Mouse (Mus musculus) myocyte (in vitro differentiated cells): ENCODE data around the gene Nudt2.

ENCODE experiments used
- CEBPB ChIP-seq: IDR thresholded peaks from 2 replicates; pipeline ENCODE4 v1.6.1; 2011; ENCODE audit warnings: mild to moderate bottlenecking, moderate library complexity; ENCODE audit not compliant: poor library complexity, insufficient read depth, severe bottlenecking
- E2F4 ChIP-seq: IDR thresholded peaks from one replicate; pipeline ENCODE4 v1.6.1; 2011; ENCODE audit warnings: mild to moderate bottlenecking, control low read depth, moderate library complexity; ENCODE audit not compliant: insufficient read depth
- MAX ChIP-seq: IDR thresholded peaks from one replicate; pipeline ENCODE4 v1.6.1; 2011; ENCODE audit warnings: low read depth, mild to moderate bottlenecking, control low read depth
- MYOD1 ChIP-seq, 3 experiments: IDR thresholded peaks; one replicate each; pipeline ENCODE4 v1.6.1; 2011; ENCODE audit warnings: control low read depth in 2 of 3, low read depth in 2 of 3, mild to moderate bottlenecking in 2 of 3, moderate library complexity in 1 of 3; ENCODE audit not compliant: insufficient read length in 2 of 3, control insufficient read depth in 1 of 3
- MYOG ChIP-seq, 3 experiments: IDR thresholded peaks; one replicate each; pipeline ENCODE4 v1.6.1; 2011; ENCODE audit warnings: control low read depth in 2 of 3, low read depth in 2 of 3, mild to moderate bottlenecking in 2 of 3; ENCODE audit not compliant: insufficient read length in 2 of 3, control insufficient read depth in 1 of 3, insufficient read depth in 1 of 3
- POLR2A ChIP-seq: IDR thresholded peaks from one replicate; pipeline ENCODE4 v1.6.1; 2011; ENCODE audit warnings: low read depth, mild to moderate bottlenecking, control low read depth, moderate library complexity; ENCODE audit not compliant: insufficient read length
- SRF ChIP-seq: IDR thresholded peaks from one replicate; pipeline ENCODE4 v1.6.1; 2011; ENCODE audit warnings: low read depth; ENCODE audit not compliant: control insufficient read depth, insufficient read length
- TCF12 ChIP-seq: IDR thresholded peaks from one replicate; pipeline ENCODE4 v1.6.1; 2011; ENCODE audit warnings: mild to moderate bottlenecking, control low read depth; ENCODE audit not compliant: poor library complexity, insufficient read depth, severe bottlenecking
- TCF3 ChIP-seq: IDR thresholded peaks from one replicate; pipeline ENCODE4 v1.6.1; 2011; ENCODE audit warnings: low read depth, control low read depth; ENCODE audit not compliant: insufficient read length
- USF1 ChIP-seq: IDR thresholded peaks from one replicate; pipeline ENCODE4 v1.6.1; 2011; ENCODE audit warnings: low read depth, mild to moderate bottlenecking, control low read depth, moderate library complexity

- TF ChIP-seq POLR2A (no peak), SRF (no peak), CEBPB (no peak), USF1 (no peak), MYOG (IDR thresholded peaks at IDR 0.05; ENCODE audit: control insufficient read depth in 1 of 3, insufficient read depth in 1 of 3, insufficient read length in 2 of 3, low read depth in 2 of 3) (no peak), TCF3 (no peak), E2F4 (no peak), MAX (no peak), TCF12 (no peak), MYOD1 (IDR thresholded peaks at IDR 0.05; ENCODE audit: control insufficient read depth in 1 of 3, insufficient read length in 2 of 3, low read depth in 2 of 3) (no peak)
These were observed 15.3 kb downstream of the Nudt2 start for GRCm38 (mm10) chr4:41480254-41480653.
